Mouse (Mus musculus) retina, embryonic 14.5 days (tissue): ENCODE data around the gene Tmem231.
"Not testable (repeated sequence)": the region's sequence is repeated elsewhere in the genome, so short reads cannot be mapped to it uniquely, and the experiment has no call there.

Experiments
- DNase-seq: peaks from one replicate; pipeline ENCODE4 v3.0.0-alpha.2; 2015; ENCODE audit warnings: low spot score

Tmem231 gene

GRCm38 (mm10) chr8:111947954-111948353, 14.3 kb upstream of the Tmem231 start:
- no peak for DNase-seq

DNA sequence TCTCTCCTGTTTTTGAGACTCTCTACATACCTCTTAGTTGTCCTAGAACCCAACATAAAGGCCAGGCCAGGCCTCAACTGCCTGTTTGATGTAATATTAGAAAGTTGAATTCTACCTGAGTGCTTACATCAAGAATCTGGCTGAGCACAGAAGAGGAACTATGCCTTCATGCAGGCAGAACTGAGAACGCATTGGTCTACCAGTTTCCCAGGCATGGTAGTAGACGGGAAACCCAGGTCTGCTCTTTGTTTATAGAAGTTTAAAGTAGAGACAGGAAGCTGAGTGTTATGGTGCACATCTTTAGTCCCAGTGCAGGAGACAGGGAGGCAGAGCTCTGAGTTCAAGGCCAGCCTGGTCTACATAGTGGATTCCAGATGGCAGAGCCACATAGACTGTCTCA, 13.5 kb upstream of the Tmem231 start:
- no peak for DNase-seq

- DNase-seq, result no peak
Measured at GRCm38 (mm10) chr8:111943544-111943943, 9.9 kb upstream of the Tmem231 start.

DNA sequence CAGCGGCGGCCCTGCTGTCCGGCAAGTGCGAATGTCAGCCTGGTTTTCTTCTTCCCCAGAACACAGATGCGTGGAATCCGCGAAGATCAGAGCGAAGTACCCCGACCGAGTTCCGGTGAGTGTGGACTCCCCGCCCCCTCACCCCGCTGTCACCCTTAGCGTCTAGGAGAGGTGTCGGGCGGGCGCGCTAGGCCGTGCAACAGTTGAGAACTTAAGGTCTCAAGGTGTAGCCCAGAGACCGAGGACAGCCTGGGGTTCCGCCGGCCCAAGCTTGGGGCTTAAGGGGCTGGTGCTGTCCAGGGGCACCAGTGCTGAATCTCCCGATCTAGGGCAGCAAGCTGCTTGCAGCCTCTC, 7.4 kb upstream of the Tmem231 start:
- peak; percentile 52 for DNase-seq

GRCm38 (mm10) chr8:111940171-111941100, 6.8 kb upstream of the Tmem231 start, which contains the start of gene Gabarapl2:
Gabarapl2 (plus strand) TSS chr8:111940703.
- DNase-seq, result peak; percentile 99

GRCm38 (mm10) chr8:111939516-111940142, 5.9 kb upstream of the Tmem231 start:
- peak; percentile 47 for DNase-seq

- DNase-seq, result not testable (repeated sequence)
Measured at GRCm38 (mm10) chr8:111938076-111938985, 4.7 kb upstream of the Tmem231 start.

DNA sequence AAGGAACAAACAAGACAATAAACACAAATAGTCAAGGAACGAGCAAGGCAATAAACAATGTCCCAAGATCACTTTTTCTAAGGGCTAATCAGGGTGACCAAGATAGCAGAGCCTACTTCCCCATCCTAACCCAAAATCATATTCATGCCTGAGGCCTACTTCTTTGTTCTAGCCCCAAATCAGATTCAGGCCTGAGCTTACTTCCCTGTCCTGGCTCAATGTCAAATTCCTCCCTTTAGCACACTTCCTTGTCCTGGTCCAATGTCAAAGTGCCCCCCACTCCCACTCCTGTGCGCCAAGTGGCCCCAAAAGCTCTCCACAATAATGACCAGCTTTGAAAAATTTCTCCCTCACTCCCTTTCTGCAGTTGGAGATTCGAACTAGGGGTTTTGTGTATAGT, 3.5 kb upstream of the Tmem231 start:
- no peak for DNase-seq

- DNase-seq, result no peak
Measured at GRCm38 (mm10) chr8:111934201-111934600, 520 bp upstream of the Tmem231 start.

GRCm38 (mm10) chr8:111932580-111933336, 923 bp downstream of the Tmem231 start:
- peak; percentile 31 for DNase-seq

DNA sequence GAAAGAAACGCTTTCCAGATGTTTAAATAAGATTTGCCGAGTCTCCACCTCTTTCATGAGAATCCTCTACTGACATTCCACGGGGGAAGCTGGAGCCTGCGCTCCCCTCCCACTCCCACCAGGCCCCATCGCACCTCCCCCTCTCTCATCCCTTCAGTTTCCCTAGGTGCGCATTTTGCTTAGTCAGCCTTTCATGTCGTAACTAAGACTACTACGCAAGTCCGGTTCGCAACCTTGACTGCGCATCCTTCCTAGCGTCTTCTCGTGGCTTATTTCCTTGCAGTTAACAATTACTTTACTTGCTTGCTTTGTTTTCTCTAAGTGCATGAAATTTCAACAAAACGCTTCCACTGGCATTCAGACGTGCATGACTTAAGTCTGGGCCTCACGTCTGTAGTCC, 2.0 kb downstream of the Tmem231 start:
- DNase-seq, result no peak

DNA sequence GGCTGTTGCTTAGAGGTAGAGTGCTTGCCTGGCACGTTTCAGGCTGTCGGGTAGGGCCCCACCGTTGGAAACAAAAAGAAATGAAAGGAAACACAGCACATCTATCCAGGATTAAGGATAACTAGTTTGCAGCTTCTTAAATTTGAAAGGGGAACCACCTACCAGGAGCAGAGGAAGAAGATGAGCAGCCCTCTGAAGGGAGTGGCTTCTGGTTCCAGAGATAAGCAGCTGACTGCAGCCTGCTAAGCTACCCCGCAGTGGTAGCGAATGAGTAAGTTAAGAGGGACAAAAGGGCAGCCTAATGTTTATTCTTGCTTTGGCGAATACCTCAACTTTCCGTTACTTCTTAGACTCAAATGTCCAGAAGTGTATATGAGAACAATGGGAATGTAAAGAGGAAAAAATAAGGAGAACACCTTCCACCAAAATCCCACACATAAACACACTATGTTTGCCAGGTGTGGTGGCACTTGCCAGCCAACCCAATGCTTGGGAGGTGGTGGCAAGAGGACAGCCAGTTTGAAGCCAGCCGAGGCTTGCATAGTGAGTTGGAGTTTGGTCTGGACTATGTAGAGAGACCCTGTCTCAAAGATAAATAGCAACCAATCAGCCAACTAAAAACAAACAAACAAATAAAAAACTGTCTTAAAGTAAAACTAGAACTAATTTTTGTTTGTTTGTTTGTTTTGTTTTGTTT, 3.9 kb downstream of the Tmem231 start:
- DNase-seq, result no peak

- DNase-seq, result no peak
Measured at GRCm38 (mm10) chr8:111924976-111925375, 8.7 kb downstream of the Tmem231 start.

GRCm38 (mm10) chr8:111923383-111923804, 10.3 kb downstream of the Tmem231 start:
- peak; percentile 67 for DNase-seq

DNA sequence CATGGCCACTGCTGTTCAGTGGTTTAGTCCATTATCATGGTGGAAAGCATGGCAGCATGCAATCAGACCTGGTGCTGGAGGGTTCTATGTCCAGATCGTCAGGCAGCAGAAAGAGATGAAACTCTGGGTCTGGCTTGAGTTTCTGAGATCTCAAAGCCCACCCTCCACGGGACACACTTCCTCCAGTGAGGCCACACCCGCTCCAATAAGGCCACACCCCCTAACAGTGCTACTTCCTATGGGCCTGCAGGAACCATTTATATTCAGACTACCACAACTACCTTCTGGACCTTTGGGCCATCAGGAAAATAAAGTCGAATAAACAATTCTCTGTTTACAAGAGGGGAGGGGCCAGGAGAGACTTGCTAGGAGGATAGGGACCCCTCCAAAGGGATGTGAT, 12.7 kb downstream of the Tmem231 start:
- DNase-seq, result no peak

- no peak for DNase-seq
Measured at GRCm38 (mm10) chr8:111919663-111920062, 14.0 kb downstream of the Tmem231 start.

- no peak for DNase-seq
Measured at GRCm38 (mm10) chr8:111912860-111913432, 20.7 kb downstream of the Tmem231 start.

DNA sequence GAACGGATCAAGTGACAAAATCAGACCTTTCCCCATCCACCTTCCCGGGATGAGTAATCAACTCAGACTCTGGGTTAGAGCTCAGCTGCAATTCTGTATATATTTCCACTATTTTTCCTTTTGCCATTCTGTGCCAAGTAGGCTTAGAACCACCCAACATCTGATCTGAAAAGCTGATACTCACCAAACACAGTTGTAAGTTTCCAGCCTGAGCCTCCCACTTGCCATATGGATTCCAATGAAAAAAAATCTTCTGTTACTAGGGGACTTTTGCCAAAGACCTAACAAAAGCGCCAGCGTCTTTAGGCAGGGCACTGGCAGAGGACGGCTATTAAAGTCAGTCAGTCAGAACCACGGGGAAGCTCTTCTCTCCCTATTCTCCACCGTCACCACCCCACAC, 22.1 kb downstream of the Tmem231 start:
- DNase-seq, result no peak

GRCm38 (mm10) chr8:111909621-111910450, 23.8 kb downstream of the Tmem231 start, which contains the start of gene Chst5:
Chst5 (minus strand) TSS chr8:111910447.
- peak; percentile 46 for DNase-seq
